Mouse (Mus musculus) stomach, postnatal 0 days (tissue): ENCODE measurements at regions not wholly inside any gene's neighbourhood (a gene's known extent, or its start where the extent isn't known, plus 50 kb on each side); places are given as distances from the start of the nearest gene placed in this dataset.

Experiments
- CTCF ChIP-seq: IDR thresholded peaks from 2 replicates; pipeline ENCODE4 v1.5.1; 2016; ENCODE audit warnings: antibody characterized with exemption, low read depth, mild to moderate bottlenecking, moderate library complexity
- EP300 ChIP-seq: optimal IDR thresholded peaks from 2 replicates; pipeline ENCODE3; 2016; ENCODE audit warnings: antibody characterized with exemption

DNA sequence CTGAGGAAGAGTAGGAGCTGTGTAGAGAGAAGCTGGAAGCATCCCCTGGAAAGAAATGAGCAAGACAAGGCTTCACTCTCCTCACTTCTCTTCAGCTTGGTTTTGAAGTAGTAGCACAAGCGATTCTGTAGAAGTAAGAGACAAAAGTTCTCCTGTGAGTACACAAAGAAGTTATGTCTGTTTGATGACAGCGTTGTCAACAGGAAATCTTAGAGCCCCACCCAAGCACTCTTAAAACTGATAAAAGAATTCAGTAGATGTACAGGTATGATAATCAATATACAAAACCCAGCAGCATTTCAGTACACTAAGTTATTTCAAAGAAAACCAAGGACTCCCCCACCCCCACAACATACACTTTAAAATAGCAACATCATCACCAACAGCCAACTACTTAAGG is 194.9 kb downstream of the Etnk1 start:
- no peak for TF ChIP-seq CTCF
- no peak for TF ChIP-seq EP300
